In genomic region chr11:85849037-85849436, GRCm38 (mm10) we compare ENCODE assay signal across 9 mouse cellular contexts. TPM values are rescaled to one million over a fixed set of nuclear protein-coding genes. Genes with fewer than 3 reads are reported as not detected.
DNase-seq lines count a peak whose midpoint lies in the region; ATAC-seq and TF ChIP-seq lines count a peak whose summit lies in the region.
"Had no signal": no experiment of that assay in that cellular context is flagged by ENCODE, and none has a peak within 500 bp of the region (broad histone marks: within the 10 kb centered on the region; RNA-seq: fewer than 3 reads in every experiment).

No protein-coding gene starts in this region.

- no peaks in the 10 kb centered on the region for H3K36me3 ChIP-seq in spleen, adult 2 months (ENCODE audit: control insufficient read depth, insufficient read depth, low read length)
- H3K36me3 ChIP-seq in forebrain, embryonic 12.5 days (replicated peaks), result no peaks in the 10 kb centered on the region
- H3K36me3 ChIP-seq in small intestine, adult 2 months (ENCODE audit: control insufficient read depth, insufficient read depth, low read length), result no peaks in the 10 kb centered on the region

- H3K4me3 ChIP-seq in spleen, adult 2 months (ENCODE audit: extremely low read depth, insufficient read depth, insufficient read length), result no peak overlapping the region
- H3K4me3 ChIP-seq in forebrain, embryonic 12.5 days (replicated peaks), result no peak overlapping the region; the same call in 1 of the 2 replicates
- H3K4me3 ChIP-seq in small intestine, adult 2 months (ENCODE audit: low read depth, low read length), result no peak overlapping the region
- H3K4me3 ChIP-seq: erythroblast, embryonic 14.5 days had no signal

- H3K27me3 ChIP-seq in spleen, adult 2 months (ENCODE audit: control insufficient read depth, insufficient read depth, low read length), result peaks cover 8% of the 10 kb centered on the region; the same call in 1 of the 2 replicates
- H3K27me3 ChIP-seq in forebrain, embryonic 12.5 days, result peaks cover 55% of the 10 kb centered on the region
- H3K27me3 ChIP-seq in small intestine, adult 2 months (ENCODE audit: control insufficient read depth, insufficient read depth, low read length), result 0 out of 2 replicates have a peak, but pooled peaks cover 11% of the 10 kb centered on the region

- H3K4me2 ChIP-seq in forebrain, embryonic 12.5 days, result peak overlapping the region; percentile 48

- peaks cover under 1% of the 10 kb centered on the region; the same call in 1 of the 2 replicates for H3K4me1 ChIP-seq in spleen, adult 2 months (ENCODE audit: control insufficient read depth, insufficient read depth, insufficient read length)
- H3K4me1 ChIP-seq in forebrain, embryonic 12.5 days, result peaks cover 5% of the 10 kb centered on the region
- peaks cover under 1% of the 10 kb centered on the region for H3K4me1 ChIP-seq in small intestine, adult 2 months (ENCODE audit: control insufficient read depth, insufficient read depth, insufficient read length, low read length)

- intact Hi-C loops in left cerebral cortex, postnatal 14 days (cut with DNase I), result loop anchor here (2.0 kb wide), 1 partner anchor 222 kb away; no protein-coding TSS in a partner anchor

- H3K27ac ChIP-seq in spleen, adult 2 months (ENCODE audit: insufficient read depth, low read length), result no peak overlapping the region
- no peak overlapping the region for H3K27ac ChIP-seq in forebrain, embryonic 12.5 days
- no peak overlapping the region for H3K27ac ChIP-seq in small intestine, adult 2 months (ENCODE audit: insufficient read depth, low read depth, low read length)

- peak; percentile 52; the same call in 1 of the 2 replicates for ATAC-seq in cerebellum, adult (ENCODE audit: insufficient number of reproducible peaks, low FRiP score, low TSS enrichment)
- ATAC-seq in forebrain, embryonic 12.5 days (ENCODE audit: low FRiP score), result peak; percentile 67
- peak; percentile 66 to 75 for ATAC-seq in hematopoietic stem cell, adult 5-6 weeks (replicated peaks in 1 of 2; ENCODE audit: insufficient read depth in 1 of 2, low FRiP score in 2 of 2, low TSS enrichment in 1 of 2, low read depth in 1 of 2, poor library complexity in 2 of 2, severe bottlenecking in 2 of 2)
- peak; percentile 76 for ATAC-seq in megakaryocyte-erythroid progenitor cell, adult 5-6 weeks (replicated peaks; ENCODE audit: low FRiP score, low TSS enrichment, poor library complexity, severe bottlenecking)

- no peak overlapping the region for H3K9ac ChIP-seq in forebrain, embryonic 12.5 days

- TF ChIP-seq POLR2A in spleen, adult 2 months (IDR thresholded peaks at IDR 0.05; ENCODE audit: low read depth, low read length), result no peak
- TF ChIP-seq POLR2A in small intestine, adult 2 months (IDR thresholded peaks at IDR 0.05; ENCODE audit: low read depth, low read length), result 0 out of 2 replicates have a peak, but pooled peaks have one; percentile 18

- peak; percentile 59; the same call in 1 of the 2 replicates for TF ChIP-seq CTCF in spleen, adult 2 months (IDR thresholded peaks at IDR 0.05; ENCODE audit: extremely low read depth, insufficient read depth, insufficient read length, insufficient replicate concordance)
- TF ChIP-seq CTCF in small intestine, adult 2 months (IDR thresholded peaks at IDR 0.05; ENCODE audit: extremely low read depth, insufficient read length, insufficient replicate concordance, low read depth, low read length), result peak; percentile 80; the same call in 1 of the 2 replicates

- peak; percentile 33 to 41 for DNase-seq in spleen, adult 2 months (ENCODE audit: low read depth in 1 of 2, low spot score in 2 of 2)
- no peak for DNase-seq in spleen, adult 18-20 months
- DNase-seq in left cerebral cortex, postnatal 14 days (ENCODE audit: low spot score in 2 of 2), result peak; percentile 67 to 70

- H3K9me3 ChIP-seq in forebrain, embryonic 12.5 days, result no peaks in the 10 kb centered on the region

- WGBS in spleen, adult 2 months, result 11% methylated on average over 21 of the region's 21 CpGs
- 1% methylated on average over 21 of the region's 21 CpGs for WGBS in forebrain, embryonic 12.5 days
- WGBS in small intestine, adult 2 months, result 2% methylated on average over 21 of the region's 21 CpGs

RNA-seq across cellular contexts. Expression of gene Gm11444, which starts 1.1 kb away (rescaled TPM):
- polyA plus RNA-seq in spleen, adult 2 months (2012; rRNA removed), result not detected in 2 replicates
- polyA plus RNA-seq in forebrain, embryonic 12.5 days (2016; fragmentation: Nextera tagmentation; extraction: Ambion mirVana), result not detected in 2 replicates
- not detected in 2 replicates for total RNA-seq in hematopoietic stem cell, adult 5-6 weeks (2017)
- total RNA-seq in left cerebral cortex, postnatal 14 days (2021), result not detected
- total RNA-seq in megakaryocyte-erythroid progenitor cell, adult 5-6 weeks (2014; fragmentation: Nextera tagmentation), result not detected in 2 replicates
- not detected in 2 replicates for total RNA-seq in megakaryocyte-erythroid progenitor cell, adult 5-6 weeks (2017)
- polyA plus RNA-seq in small intestine, adult 2 months (2012; rRNA removed), result not detected in 2 replicates
- polyA plus RNA-seq: erythroblast, embryonic 14.5 days had no signal

RNA-seq across cellular contexts. Expression of gene Tbx2, which starts 16.7 kb away (rescaled TPM):
- 5.0 and 6.8 TPM in 2 replicates for polyA plus RNA-seq in spleen, adult 2 months (2012; rRNA removed)
- polyA plus RNA-seq in forebrain, embryonic 12.5 days (2016; fragmentation: Nextera tagmentation; extraction: Ambion mirVana), result 0.81 and 1.0 TPM in 2 replicates
- total RNA-seq in hematopoietic stem cell, adult 5-6 weeks (2017), result 0.15 TPM in 1 of 2 replicates, not detected in the other
- total RNA-seq in left cerebral cortex, postnatal 14 days (2021), result 1 to 10 TPM; 2.9 to 3.6 TPM
- not detected in 2 replicates for total RNA-seq in megakaryocyte-erythroid progenitor cell, adult 5-6 weeks (2014; fragmentation: Nextera tagmentation)
- 0.19 TPM in 1 of 2 replicates, not detected in the other for total RNA-seq in megakaryocyte-erythroid progenitor cell, adult 5-6 weeks (2017)
- 10.2 and 19.7 TPM in 2 replicates for polyA plus RNA-seq in small intestine, adult 2 months (2012; rRNA removed)

RNA-seq across cellular contexts. Expression of gene Tbx4, which starts 37.2 kb away (rescaled TPM):
- 0.07 TPM in 2 replicates for polyA plus RNA-seq in spleen, adult 2 months (2012; rRNA removed)
- 0.23 and 0.42 TPM in 2 replicates for polyA plus RNA-seq in forebrain, embryonic 12.5 days (2016; fragmentation: Nextera tagmentation; extraction: Ambion mirVana)
- total RNA-seq in hematopoietic stem cell, adult 5-6 weeks (2017), result 0.10 and 0.13 TPM in 2 replicates
- total RNA-seq in left cerebral cortex, postnatal 14 days (2021), result under 1 TPM; 0.59 to 0.61 TPM
- not detected in 2 replicates for total RNA-seq in megakaryocyte-erythroid progenitor cell, adult 5-6 weeks (2014; fragmentation: Nextera tagmentation)
- 0.57 TPM in 1 of 2 replicates, not detected in the other for total RNA-seq in megakaryocyte-erythroid progenitor cell, adult 5-6 weeks (2017)
- polyA plus RNA-seq in small intestine, adult 2 months (2012; rRNA removed), result 0.23 and 0.34 TPM in 2 replicates
- polyA plus RNA-seq: erythroblast, embryonic 14.5 days had no signal

Comparison
In these comparisons a context has a peak if more than half of its experiments do, and no peak if none do; other contexts are left out.
1. DNase-seq: peak in spleen, adult 2 months (2 of 2) and left cerebral cortex, postnatal 14 days (2 of 2); none in spleen, adult 18-20 months (0 of 2).
2. Peak in every context shown above with its lines, with median percentiles within 50 percentile points of each other: ATAC-seq.